Mouse (Mus musculus): ENCODE measurements around the gene Slit3.

The Slit3 gene

GRCm38 (mm10) chr11:35527816-35528462 lies 406.9 kb downstream of the Slit3 start:
- DNase-seq (ENCODE audit: low spot score), result no peak

GRCm38 (mm10) chr11:35535027-35535426 lies 414.0 kb downstream of the Slit3 start:
- no peak for DNase-seq (ENCODE audit: low spot score)

- DNase-seq (ENCODE audit: low spot score), result no peak
These were observed 416.4 kb downstream of the Slit3 start for GRCm38 (mm10) chr11:35537128-35538088.

- no peak for DNase-seq (ENCODE audit: low spot score)
These were observed 421.7 kb downstream of the Slit3 start for GRCm38 (mm10) chr11:35542731-35543130.

- no peak for DNase-seq (ENCODE audit: low spot score)
These were observed 423.4 kb downstream of the Slit3 start for GRCm38 (mm10) chr11:35544112-35545064.

GRCm38 (mm10) chr11:35546081-35546822 lies 425.2 kb downstream of the Slit3 start:
- no peak for DNase-seq (ENCODE audit: low spot score)

- no peak for DNase-seq (ENCODE audit: low spot score)
These were observed 429.0 kb downstream of the Slit3 start for GRCm38 (mm10) chr11:35550036-35550435.

GRCm38 (mm10) chr11:35556192-35556591 lies 435.2 kb downstream of the Slit3 start:
- DNase-seq (ENCODE audit: low spot score), result no peak

- DNase-seq (ENCODE audit: low spot score), result no peak
These were observed 436.5 kb downstream of the Slit3 start for GRCm38 (mm10) chr11:35557476-35557875.

GRCm38 (mm10) chr11:35558311-35558710 lies 437.3 kb downstream of the Slit3 start:
- DNase-seq (ENCODE audit: low spot score), result no peak

- DNase-seq (ENCODE audit: low spot score), result no peak
These were observed 438.4 kb downstream of the Slit3 start for GRCm38 (mm10) chr11:35559386-35559785.

GRCm38 (mm10) chr11:35561760-35562159 lies 440.7 kb downstream of the Slit3 start:
- no peak for DNase-seq (ENCODE audit: low spot score)

GRCm38 (mm10) chr11:35565322-35565721 lies 444.3 kb downstream of the Slit3 start:
- peak; percentile 45 for DNase-seq (ENCODE audit: low spot score)

- DNase-seq (ENCODE audit: low spot score), result no peak
These were observed 445.7 kb downstream of the Slit3 start for GRCm38 (mm10) chr11:35566686-35567085.

- DNase-seq (ENCODE audit: low spot score), result no peak
These were observed 448.3 kb downstream of the Slit3 start for GRCm38 (mm10) chr11:35569126-35569916.

GRCm38 (mm10) chr11:35569957-35570356 lies 448.9 kb downstream of the Slit3 start:
- no peak for DNase-seq (ENCODE audit: low spot score)

- DNase-seq (ENCODE audit: low spot score), result peak; percentile 64
These were observed 450.9 kb downstream of the Slit3 start for GRCm38 (mm10) chr11:35571910-35572309.

GRCm38 (mm10) chr11:35578796-35579195 lies 457.8 kb downstream of the Slit3 start:
- no peak for DNase-seq (ENCODE audit: low spot score)

GRCm38 (mm10) chr11:35582591-35582990 lies 461.6 kb downstream of the Slit3 start:
- no peak for DNase-seq (ENCODE audit: low spot score)

GRCm38 (mm10) chr11:35583633-35584032 lies 462.6 kb downstream of the Slit3 start:
- DNase-seq (ENCODE audit: low spot score), result no peak

Data from testis, postnatal 14 days (tissue).